Mouse (Mus musculus) neural tube, embryonic 11.5 days (tissue): ENCODE data around the gene Pcyox1. TPM values are rescaled to one million over a fixed set of nuclear protein-coding genes. Genes with fewer than 3 reads are reported as not detected.

Source experiments
- ATAC-seq: fragments of 200-750 bp; cut with Nextera tagmentation; 2 replicates; pipeline ENCODE4 v1.8.0; 2017; ENCODE audit warnings: moderate number of reproducible peaks, mild to moderate bottlenecking, moderate TSS enrichment, moderate library complexity; ENCODE audit not compliant: insufficient read depth, low FRiP score, low TSS enrichment
- DNase-seq: peaks from one replicate; pipeline ENCODE4 v3.0.0-alpha.2; 2015; ENCODE audit warnings: low spot score
- H3K27ac ChIP-seq: fragments of 300-500 bp; sonication (generic); 2 replicates; pipeline ENCODE4 v1.5.1; 2014; ENCODE audit warnings: low read depth, mild to moderate bottlenecking, low read length
- H3K27me3 ChIP-seq: fragments of 300-500 bp; sonication (generic); 2 replicates; pipeline ENCODE4 v1.6.1; 2014; ENCODE audit warnings: mild to moderate bottlenecking, low read length, mixed read lengths; ENCODE audit not compliant: control insufficient read depth, insufficient read depth
- H3K36me3 ChIP-seq: fragments of 300-500 bp; sonication (generic); 2 replicates; pipeline ENCODE4 v1.6.1; 2014; ENCODE audit warnings: mild to moderate bottlenecking, low read length, moderate library complexity, mixed read lengths; ENCODE audit not compliant: control insufficient read depth, insufficient read depth
- H3K4me1 ChIP-seq: fragments of 300-500 bp; sonication (generic); 2 replicates; pipeline ENCODE4 v1.6.1; 2014; ENCODE audit warnings: low read length, mixed read lengths; ENCODE audit not compliant: control insufficient read depth, insufficient read depth
- H3K4me2 ChIP-seq: fragments of 300-500 bp; sonication (generic); 2 replicates; pipeline ENCODE4 v1.6.1; 2014; ENCODE audit warnings: low read depth, mild to moderate bottlenecking, moderate library complexity
- H3K4me3 ChIP-seq: fragments of 300-500 bp; sonication (generic); 2 replicates; pipeline ENCODE4 v1.5.1; 2014; ENCODE audit warnings: low read depth, low read length
- H3K9ac ChIP-seq: fragments of 300-500 bp; sonication (generic); 2 replicates; pipeline ENCODE4 v1.6.1; 2014; ENCODE audit warnings: mild to moderate bottlenecking, low read length
- H3K9me3 ChIP-seq: fragments of 300-500 bp; sonication (generic); 2 replicates; pipeline ENCODE4 v1.6.1; 2016; ENCODE audit warnings: low read length; ENCODE audit not compliant: control insufficient read depth
- WGBS: fragments of 180-500 bp; shearing (Covaris S2); extraction: QIAGEN DNeasy Blood & Tissue Kit; methylation state at CpG from one replicate; pipeline ENCODE4 v1.1.7; 2014; 5-methylcytosine and 5-hydroxymethylcytosine counted together
- polyA plus RNA-seq: library from polyadenylated mRNA; unstranded; fragments of >200 nt; fragmentation: Nextera tagmentation; extraction: Ambion mirVana; gene quantifications from 2 replicates; pipeline ENCODE4 v1.2.1, GENCODE M21; 2014

Gene Pcyox1
- polyA plus RNA-seq, 1 experiment from 2014 or later, result 105 TPM

DNA sequence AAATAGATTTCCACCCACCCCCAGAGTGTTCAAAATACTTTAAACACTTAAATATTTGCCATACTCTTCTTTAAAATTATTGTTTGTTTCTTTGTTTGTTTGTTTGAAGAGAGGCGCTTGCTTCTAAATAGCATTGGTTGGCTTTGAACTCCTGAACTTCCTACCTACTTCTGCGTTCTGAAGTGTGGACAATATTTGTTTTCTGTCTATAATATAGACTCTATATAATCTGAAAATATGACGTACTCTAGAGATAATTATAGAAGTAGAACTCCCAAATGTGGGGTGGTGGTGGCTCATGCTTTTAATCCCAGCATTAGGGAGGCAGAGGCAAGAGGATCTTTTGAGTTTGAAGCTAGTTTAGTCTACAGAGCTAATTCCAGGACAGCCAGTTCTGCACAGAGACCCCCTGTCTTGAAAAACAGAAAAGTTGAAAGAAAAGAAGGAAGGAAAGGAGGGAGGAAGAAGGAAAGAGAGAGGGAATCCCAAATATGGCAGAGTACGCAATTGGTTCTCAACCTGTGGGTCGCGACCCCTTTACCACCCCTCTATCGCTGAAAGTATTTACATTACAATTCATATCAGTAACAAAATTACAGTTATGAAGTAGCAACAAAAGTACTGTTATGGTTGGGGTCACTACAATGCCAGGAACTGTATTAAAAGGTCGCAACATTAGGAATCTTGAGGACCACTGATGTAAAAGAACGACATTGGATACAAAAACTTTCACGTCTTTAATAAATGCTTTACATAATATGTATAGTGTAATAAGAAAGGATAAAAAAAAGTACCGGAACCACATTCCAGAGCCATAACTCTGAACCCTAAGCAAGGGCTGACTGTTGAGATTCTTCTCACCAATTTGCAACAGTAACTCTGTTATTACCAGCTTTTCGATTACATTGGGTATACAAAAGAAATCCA is 6.0 kb upstream of the Pcyox1 start:
- peaks cover 4% of the 10 kb centered on the region; the same call in 1 of the 2 replicates for H3K4me1 ChIP-seq
- H3K27ac ChIP-seq, result no peak overlapping the region
- DNase-seq, result no peak
- peak overlapping the region; percentile 33 for H3K4me2 ChIP-seq
- H3K27me3 ChIP-seq, result no peaks in the 10 kb centered on the region
- H3K9ac ChIP-seq, result no peak overlapping the region
- 44% methylated on average over 12 of the region's 12 CpGs for whole genome bisulfite sequencing
- no peaks in the 10 kb centered on the region for H3K9me3 ChIP-seq
- H3K36me3 ChIP-seq, result no peaks in the 10 kb centered on the region
- peak overlapping the region; percentile 28; the same call in 1 of the 2 replicates for H3K4me3 ChIP-seq
- ATAC-seq, result no peak

DNA sequence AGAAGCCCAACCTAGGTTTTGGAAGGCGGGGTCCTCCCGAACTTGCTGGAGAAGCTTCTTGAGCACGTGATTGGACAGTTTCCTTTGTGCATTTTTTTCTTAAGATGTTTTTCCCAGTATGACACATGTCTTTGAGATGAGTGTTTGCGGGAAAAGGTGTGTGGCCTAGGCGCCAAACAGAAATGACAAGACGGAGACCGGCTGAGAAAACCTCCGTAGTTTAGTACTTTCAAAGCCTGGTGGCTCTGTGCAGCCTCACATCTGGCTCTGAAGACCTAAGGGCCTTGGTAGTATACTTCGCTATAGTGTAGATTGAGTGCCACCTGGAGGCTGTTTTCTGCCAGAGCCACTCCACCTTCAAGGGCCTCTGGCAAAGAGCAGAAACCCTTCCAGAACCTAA is 4.0 kb upstream of the Pcyox1 start:
- DNase-seq (peak; percentile 78), ATAC-seq (no peak)
- Histone ChIP-seq H3K4me1 (no peaks in the 10 kb centered on the region; the same call in 1 of the 2 replicates), H3K36me3 (no peaks in the 10 kb centered on the region), H3K9ac (no peak overlapping the region), H3K27ac (no peak overlapping the region), H3K4me2 (peak overlapping the region; percentile 13; the same call in 1 of the 2 replicates), H3K4me3 (no peak overlapping the region), H3K27me3 (no peaks in the 10 kb centered on the region), H3K9me3 (no peaks in the 10 kb centered on the region)
- 8% methylated on average over 9 of the region's 9 CpGs for WGBS

DNA sequence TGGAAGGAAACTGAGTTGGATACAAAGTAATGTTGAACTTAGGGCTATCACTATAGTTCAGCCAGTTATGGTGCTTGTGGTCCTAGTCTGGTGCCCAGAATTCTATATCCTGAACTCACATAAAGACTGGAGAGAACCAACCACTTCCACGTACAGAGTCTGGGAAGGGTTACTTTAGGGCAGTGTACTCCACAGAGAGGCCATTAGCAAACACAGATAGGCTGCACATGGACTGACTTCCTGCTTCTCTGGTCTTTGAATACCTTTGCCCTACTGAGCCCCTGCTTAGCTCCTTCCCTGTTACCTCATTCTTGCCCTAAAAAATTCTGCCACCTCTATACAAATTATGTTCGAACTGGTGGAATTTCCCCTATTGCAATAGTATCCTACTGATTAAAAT is 3.0 kb upstream of the Pcyox1 start:
- H3K36me3 ChIP-seq, result no peaks in the 10 kb centered on the region
- no peak overlapping the region for H3K9ac ChIP-seq
- no peaks in the 10 kb centered on the region for H3K9me3 ChIP-seq
- peaks cover 6% of the 10 kb centered on the region for H3K4me1 ChIP-seq
- ATAC-seq, result no peak
- WGBS, result 79% methylated on average over 2 of the region's 2 CpGs
- no peak overlapping the region for H3K4me2 ChIP-seq
- H3K27me3 ChIP-seq, result no peaks in the 10 kb centered on the region
- no peak overlapping the region for H3K4me3 ChIP-seq
- no peak overlapping the region for H3K27ac ChIP-seq
- DNase-seq, result no peak

DNA sequence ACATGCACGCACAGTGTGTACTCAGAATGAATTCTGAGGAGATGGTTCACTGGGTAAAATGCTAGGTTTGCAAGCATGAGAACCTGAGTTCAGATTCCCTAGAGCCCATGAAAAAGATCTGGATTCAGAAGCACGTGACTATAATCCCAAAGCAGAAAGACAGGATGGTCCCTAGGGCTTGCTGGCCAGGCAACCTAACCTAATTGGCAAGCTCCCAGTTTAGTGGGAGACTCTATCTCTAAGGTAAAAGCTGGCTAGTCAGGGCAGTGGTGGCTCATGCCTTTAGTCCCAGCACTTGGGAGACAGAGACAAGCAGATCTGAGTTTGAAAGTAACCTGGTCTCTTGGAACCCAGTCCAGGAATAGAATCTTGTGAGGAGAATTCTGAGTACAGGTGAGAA is 2.0 kb upstream of the Pcyox1 start:
- Histone ChIP-seq H3K36me3 (no peaks in the 10 kb centered on the region), H3K9ac (no peak overlapping the region), H3K9me3 (no peaks in the 10 kb centered on the region), H3K4me3 (no peak overlapping the region), H3K27ac (no peak overlapping the region), H3K4me2 (no peak overlapping the region), H3K4me1 (peaks cover 8% of the 10 kb centered on the region), H3K27me3 (no peaks in the 10 kb centered on the region)
- no peak for DNase-seq
- ATAC-seq, result no peak
- 83% methylated on average over 2 of the region's 2 CpGs for WGBS

DNA sequence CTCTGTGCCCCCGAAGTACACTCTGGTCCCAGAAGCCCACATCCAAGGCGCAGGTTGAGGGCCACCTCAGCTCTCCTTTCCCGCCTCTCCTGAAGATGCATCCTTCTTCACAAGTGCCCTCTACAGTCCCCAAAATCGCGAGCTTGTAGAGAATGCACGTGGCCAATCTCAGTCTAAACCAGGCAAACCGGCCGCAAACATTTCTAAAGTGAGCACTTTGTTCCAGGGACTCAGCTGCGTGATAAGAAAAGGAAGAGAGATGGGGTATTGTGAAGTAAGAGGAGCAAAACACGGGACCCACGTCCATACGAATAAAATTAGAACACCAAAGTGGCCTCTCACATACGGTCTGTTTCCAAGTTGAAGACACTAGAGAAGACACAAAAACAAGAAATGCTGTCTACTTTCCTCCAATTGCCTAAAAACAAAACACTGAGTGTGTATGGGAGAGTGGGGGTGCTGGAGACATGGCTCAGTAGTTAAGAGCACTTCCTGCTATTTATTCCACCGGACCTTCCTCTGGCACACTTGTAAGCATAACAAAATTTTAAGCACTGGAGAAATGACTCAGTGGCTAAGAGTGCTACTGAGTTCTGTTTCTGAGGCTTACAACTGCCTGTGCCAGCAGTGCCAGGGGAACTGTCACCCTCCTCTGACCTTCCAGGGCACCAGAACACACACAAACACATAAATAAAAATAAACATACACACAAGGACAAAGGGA is 465 bp upstream of the Pcyox1 start:
- WGBS, result 9% methylated on average over 14 of the region's 14 CpGs
- peaks cover 8% of the 10 kb centered on the region for H3K4me1 ChIP-seq
- H3K36me3 ChIP-seq, result no peaks in the 10 kb centered on the region
- peak overlapping the region; percentile 77 for H3K4me3 ChIP-seq
- H3K27ac ChIP-seq, result peak overlapping the region; percentile 39; the same call in 1 of the 2 replicates
- ATAC-seq (no peak), DNase-seq (no peak)
- H3K4me2 ChIP-seq, result peak overlapping the region; percentile 57
- H3K9me3 ChIP-seq, result no peaks in the 10 kb centered on the region
- peak overlapping the region; percentile 81 for H3K9ac ChIP-seq
- no peaks in the 10 kb centered on the region for H3K27me3 ChIP-seq

DNA sequence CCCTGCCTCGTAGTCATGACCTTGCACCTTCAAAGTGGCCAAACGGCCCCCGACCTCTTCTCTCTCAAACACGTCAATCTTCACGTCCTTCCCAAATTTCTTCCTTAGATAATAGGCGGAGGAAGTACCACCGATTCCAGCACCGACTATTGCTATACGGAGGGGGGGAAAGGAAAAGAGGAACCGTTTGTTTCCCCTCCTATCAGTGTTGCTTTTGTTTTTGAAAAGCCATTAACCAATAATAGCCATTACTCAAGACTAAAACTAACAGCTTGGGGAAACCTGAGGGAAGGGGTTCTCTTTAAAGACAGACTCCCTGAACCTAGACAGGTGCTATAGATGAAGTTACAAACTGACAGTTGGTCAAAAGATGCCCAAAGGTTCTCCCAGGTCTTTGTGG is 985 bp downstream of the Pcyox1 start:
- peak overlapping the region; percentile 81 for H3K9ac ChIP-seq
- peak overlapping the region; percentile 77 for H3K4me3 ChIP-seq
- H3K27me3 ChIP-seq, result no peaks in the 10 kb centered on the region
- DNase-seq (no peak), ATAC-seq (no peak)
- H3K27ac ChIP-seq, result no peak overlapping the region
- 28% methylated on average over 10 of the region's 10 CpGs for WGBS
- peaks cover 6% of the 10 kb centered on the region for H3K36me3 ChIP-seq
- H3K4me1 ChIP-seq, result peaks cover 8% of the 10 kb centered on the region
- peak overlapping the region; percentile 57 for H3K4me2 ChIP-seq
- H3K9me3 ChIP-seq, result no peaks in the 10 kb centered on the region

DNA sequence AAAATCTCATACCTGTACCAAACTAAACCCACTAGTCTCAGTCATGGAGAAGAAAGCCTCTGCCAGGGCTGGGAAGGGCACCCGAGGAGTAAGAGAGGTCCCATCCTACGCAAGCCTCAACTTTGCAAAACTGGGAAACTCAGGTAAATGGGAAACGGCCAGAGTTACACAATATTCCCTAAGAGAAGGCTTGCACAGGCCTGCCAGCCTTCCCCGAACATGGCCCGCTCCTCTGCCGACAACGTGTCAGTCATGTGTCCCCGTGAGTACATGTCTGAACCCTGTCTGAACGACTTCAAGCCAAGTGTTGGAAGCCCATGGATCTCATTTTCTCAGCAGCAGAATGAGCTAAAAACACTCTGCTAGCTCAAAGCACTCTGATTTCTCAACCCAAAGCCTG is 1.9 kb downstream of the Pcyox1 start:
- DNase-seq, result no peak
- Histone ChIP-seq H3K4me1 (peaks cover 8% of the 10 kb centered on the region), H3K4me3 (no peak overlapping the region), H3K4me2 (peak overlapping the region; percentile 57; the same call in 1 of the 2 replicates), H3K9me3 (no peaks in the 10 kb centered on the region), H3K36me3 (peaks cover 10% of the 10 kb centered on the region), H3K9ac (no peak overlapping the region), H3K27ac (no peak overlapping the region), H3K27me3 (no peaks in the 10 kb centered on the region)
- no peak for ATAC-seq
- 90% methylated on average over 9 of the region's 9 CpGs for WGBS

DNA sequence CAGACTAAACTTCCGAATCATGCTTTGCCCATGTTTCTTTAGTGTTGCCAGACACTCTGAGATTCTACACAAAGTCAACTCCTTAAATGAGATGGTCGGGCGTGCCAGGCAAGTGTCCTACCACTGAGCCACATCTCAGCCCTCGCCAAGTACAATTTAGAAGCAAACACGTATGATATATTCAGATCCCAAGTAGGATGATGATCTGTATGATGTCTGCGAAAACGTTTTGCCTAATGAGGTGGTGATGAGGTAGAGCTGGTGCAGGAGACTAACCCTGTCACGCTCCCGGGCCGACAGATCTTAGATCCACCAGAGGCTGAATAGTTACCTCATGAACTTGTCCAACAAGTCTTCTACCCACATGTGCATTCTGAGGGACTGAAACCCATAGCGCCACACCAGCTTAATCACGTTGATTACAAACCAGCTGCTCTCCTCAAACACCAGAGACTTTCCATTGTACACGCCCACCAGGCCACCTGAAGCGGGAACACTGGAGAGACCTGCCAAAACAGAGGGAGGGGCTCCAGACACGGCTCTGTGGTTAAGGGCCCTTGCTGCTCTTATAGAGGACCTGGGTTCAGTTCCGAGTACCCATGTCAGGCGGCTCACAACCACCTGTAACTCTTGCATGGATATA is 2.8 kb downstream of the Pcyox1 start:
- peaks cover 8% of the 10 kb centered on the region for H3K4me1 ChIP-seq
- H3K9ac ChIP-seq, result no peak overlapping the region
- no peak for DNase-seq
- peaks cover 12% of the 10 kb centered on the region for H3K36me3 ChIP-seq
- H3K27ac ChIP-seq, result no peak overlapping the region
- ATAC-seq, result no peak
- no peak overlapping the region for H3K4me3 ChIP-seq
- no peaks in the 10 kb centered on the region for H3K9me3 ChIP-seq
- no peak overlapping the region for H3K4me2 ChIP-seq
- no peaks in the 10 kb centered on the region for H3K27me3 ChIP-seq
- 93% methylated on average over 17 of the region's 17 CpGs for WGBS
